Mouse (Mus musculus): ENCODE measurements at regions not wholly inside any gene's neighbourhood (a gene's known extent, or its start where the extent isn't known, plus 50 kb on each side); places are given as distances from the start of the nearest gene placed in this dataset.

GRCm38 (mm10) chr9:80681709-80682108 lies 216.4 kb upstream of the Impg1 start:
- Histone ChIP-seq H3K9ac (no peak overlapping the region), H3K9me3 (no peaks in the 10 kb centered on the region), H3K4me2 (no peak overlapping the region), H3K4me1 (no peaks in the 10 kb centered on the region), H3K36me3 (replicated peaks) (no peaks in the 10 kb centered on the region), H3K4me3 (replicated peaks) (no peak overlapping the region), H3K27me3 (no peaks in the 10 kb centered on the region), H3K27ac (no peak overlapping the region)
- 89% methylated on average over 2 of the region's 2 CpGs for WGBS
- no peak for ATAC-seq (ENCODE audit: low FRiP score)

GRCm38 (mm10) chr9:80671483-80671882 lies 206.2 kb upstream of the Impg1 start:
- no peak overlapping the region for H3K4me3 ChIP-seq (replicated peaks)
- H3K36me3 ChIP-seq (replicated peaks), result no peaks in the 10 kb centered on the region
- H3K27ac ChIP-seq, result no peak overlapping the region
- H3K9me3 ChIP-seq, result no peaks in the 10 kb centered on the region
- ATAC-seq (ENCODE audit: low FRiP score), result no peak
- H3K4me1 ChIP-seq, result no peaks in the 10 kb centered on the region
- 88% methylated on average over 1 of the region's 1 CpGs for WGBS
- H3K27me3 ChIP-seq, result no peaks in the 10 kb centered on the region
- no peak overlapping the region for H3K9ac ChIP-seq
- H3K4me2 ChIP-seq, result no peak overlapping the region

GRCm38 (mm10) chr9:80668575-80669248 lies 203.4 kb upstream of the Impg1 start:
- H3K36me3 ChIP-seq (replicated peaks), result no peaks in the 10 kb centered on the region
- no peaks in the 10 kb centered on the region for H3K4me1 ChIP-seq
- no peak overlapping the region for H3K9ac ChIP-seq
- ATAC-seq (ENCODE audit: low FRiP score), result no peak
- H3K27ac ChIP-seq, result no peak overlapping the region
- H3K4me2 ChIP-seq, result no peak overlapping the region
- no peaks in the 10 kb centered on the region for H3K27me3 ChIP-seq
- H3K4me3 ChIP-seq (replicated peaks), result no peak overlapping the region
- WGBS, result 76% methylated on average over 5 of the region's 5 CpGs
- H3K9me3 ChIP-seq, result no peaks in the 10 kb centered on the region

GRCm38 (mm10) chr9:80658755-80659154 lies 193.5 kb upstream of the Impg1 start:
- H3K36me3 ChIP-seq (replicated peaks), result no peaks in the 10 kb centered on the region
- H3K4me2 ChIP-seq, result no peak overlapping the region
- no peak overlapping the region for H3K4me3 ChIP-seq (replicated peaks)
- no peak overlapping the region for H3K9ac ChIP-seq
- no peak overlapping the region for H3K27ac ChIP-seq
- H3K27me3 ChIP-seq, result no peaks in the 10 kb centered on the region
- 91% methylated on average over 1 of the region's 1 CpGs for WGBS
- ATAC-seq (ENCODE audit: low FRiP score), result no peak
- H3K4me1 ChIP-seq, result no peaks in the 10 kb centered on the region
- no peaks in the 10 kb centered on the region for H3K9me3 ChIP-seq

- no peak overlapping the region for H3K4me3 ChIP-seq (replicated peaks)
- no peak for ATAC-seq (ENCODE audit: low FRiP score)
- no peaks in the 10 kb centered on the region for H3K36me3 ChIP-seq (replicated peaks)
- no peak overlapping the region for H3K9ac ChIP-seq
- no peaks in the 10 kb centered on the region for H3K4me1 ChIP-seq
- no peak overlapping the region for H3K4me2 ChIP-seq
- WGBS, result 73% methylated on average over 3 of the region's 3 CpGs
- no peak overlapping the region for H3K27ac ChIP-seq
- no peaks in the 10 kb centered on the region for H3K27me3 ChIP-seq
- no peaks in the 10 kb centered on the region for H3K9me3 ChIP-seq
Measured at GRCm38 (mm10) chr9:80615114-80615513, 149.8 kb upstream of the Impg1 start.

- no peak for ATAC-seq (ENCODE audit: low FRiP score)
- Histone ChIP-seq H3K27me3 (no peaks in the 10 kb centered on the region), H3K27ac (no peak overlapping the region)
Measured at GRCm38 (mm10) chr9:80600019-80600418, 134.7 kb upstream of the Impg1 start.

GRCm38 (mm10) chr9:80565388-80566024 lies 100.2 kb upstream of the Impg1 start:
- ATAC-seq (ENCODE audit: low FRiP score), result no peak
- Histone ChIP-seq H3K4me2 (no peak overlapping the region), H3K27ac (no peak overlapping the region), H3K27me3 (no peaks in the 10 kb centered on the region), H3K36me3 (replicated peaks) (no peaks in the 10 kb centered on the region), H3K4me3 (replicated peaks) (no peak overlapping the region), H3K9ac (no peak overlapping the region), H3K4me1 (no peaks in the 10 kb centered on the region), H3K9me3 (no peaks in the 10 kb centered on the region)
- whole genome bisulfite sequencing, result 86% methylated on average over 4 of the region's 4 CpGs

More at GRCm38 (mm10) chr9:80600019-80600418, 134.7 kb upstream of the Impg1 start:
- Histone ChIP-seq H3K4me1 (no peaks in the 10 kb centered on the region), H3K4me2 (no peak overlapping the region), H3K4me3 (replicated peaks) (no peak overlapping the region), H3K9me3 (no peaks in the 10 kb centered on the region), H3K36me3 (replicated peaks) (no peaks in the 10 kb centered on the region), H3K9ac (no peak overlapping the region)

GRCm38 (mm10) chr9:80563655-80564054 lies 98.4 kb upstream of the Impg1 start:
- 94% methylated on average over 2 of the region's 2 CpGs for WGBS
- Histone ChIP-seq H3K4me1 (no peaks in the 10 kb centered on the region), H3K27me3 (no peaks in the 10 kb centered on the region), H3K4me3 (replicated peaks) (no peak overlapping the region), H3K9ac (no peak overlapping the region), H3K27ac (no peak overlapping the region), H3K4me2 (no peak overlapping the region), H3K9me3 (no peaks in the 10 kb centered on the region), H3K36me3 (replicated peaks) (no peaks in the 10 kb centered on the region)
- ATAC-seq (ENCODE audit: low FRiP score), result no peak

GRCm38 (mm10) chr9:80555531-80556067 lies 90.3 kb upstream of the Impg1 start:
- Histone ChIP-seq H3K9me3 (no peaks in the 10 kb centered on the region), H3K27ac (no peak overlapping the region), H3K36me3 (replicated peaks) (no peaks in the 10 kb centered on the region), H3K4me3 (replicated peaks) (no peak overlapping the region), H3K27me3 (no peaks in the 10 kb centered on the region), H3K4me2 (no peak overlapping the region), H3K4me1 (no peaks in the 10 kb centered on the region), H3K9ac (no peak overlapping the region)
- ATAC-seq (ENCODE audit: low FRiP score), result no peak
- WGBS, result 46% methylated on average over 1 of the region's 1 CpGs

All from forebrain, embryonic 12.5 days (tissue).